Mouse (Mus musculus): Measurements from ENCODE around the gene Bckdhb.
A peak's percentile ranks its signal among the peaks of the same experiment; 100 is the strongest.
"Not testable (repeated sequence)": the region's sequence is repeated elsewhere in the genome, so short reads cannot be mapped to it uniquely, and the experiment has no call there.

The Bckdhb gene

GRCm38 (mm10) chr9:84040376-84040775 lies 115.4 kb downstream of the Bckdhb start:
- no peak for ATAC-seq (ENCODE audit: insufficient number of reproducible peaks, low FRiP score, low TSS enrichment)

GRCm38 (mm10) chr9:84041631-84042277 lies 116.8 kb downstream of the Bckdhb start:
- ATAC-seq (ENCODE audit: insufficient number of reproducible peaks, low FRiP score, low TSS enrichment), result no peak

DNA sequence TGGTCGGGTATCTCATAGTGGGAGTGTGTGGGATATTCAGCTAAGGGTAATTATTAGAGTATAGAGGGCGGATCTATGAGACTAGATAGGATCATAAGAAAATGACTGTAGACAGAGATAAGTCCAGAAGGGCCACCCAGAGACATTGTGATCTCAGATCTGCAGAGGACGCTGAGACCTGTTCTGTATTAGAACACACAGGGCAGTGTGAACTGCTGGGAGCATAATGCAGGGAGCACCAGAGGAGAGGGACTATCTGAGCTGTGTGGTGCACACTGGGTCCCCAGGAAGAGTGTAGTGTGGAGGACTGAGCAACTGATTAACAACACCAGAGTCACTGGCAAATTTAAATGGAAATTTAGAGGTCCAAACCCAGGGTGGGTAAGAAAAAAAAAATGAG lies 117.6 kb downstream of the Bckdhb start:
- ATAC-seq (ENCODE audit: insufficient number of reproducible peaks, low FRiP score, low TSS enrichment), result no peak

GRCm38 (mm10) chr9:84044136-84044535 lies 119.2 kb downstream of the Bckdhb start:
- ATAC-seq (ENCODE audit: insufficient number of reproducible peaks, low FRiP score, low TSS enrichment), result no peak

DNA sequence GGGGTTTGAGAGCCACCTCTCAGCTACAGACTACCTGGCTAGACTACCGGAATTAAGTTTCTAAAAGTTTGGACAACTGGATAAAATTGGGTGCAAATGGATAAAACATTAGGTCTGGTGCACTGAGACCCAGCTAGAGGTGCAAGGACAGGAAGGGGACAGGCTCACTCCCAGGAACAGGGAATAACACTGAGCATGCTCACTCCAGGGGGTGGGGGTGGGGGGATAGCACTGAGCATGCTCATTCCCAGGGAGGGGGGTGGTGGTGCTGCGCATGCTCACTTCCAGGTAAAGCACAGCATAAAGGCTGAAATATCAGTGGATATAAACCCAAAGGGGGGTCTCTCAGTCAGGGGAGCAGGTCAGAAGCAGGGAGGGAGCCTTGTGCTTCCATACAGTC lies 120.7 kb downstream of the Bckdhb start:
- no peak for ATAC-seq (ENCODE audit: insufficient number of reproducible peaks, low FRiP score, low TSS enrichment)

DNA sequence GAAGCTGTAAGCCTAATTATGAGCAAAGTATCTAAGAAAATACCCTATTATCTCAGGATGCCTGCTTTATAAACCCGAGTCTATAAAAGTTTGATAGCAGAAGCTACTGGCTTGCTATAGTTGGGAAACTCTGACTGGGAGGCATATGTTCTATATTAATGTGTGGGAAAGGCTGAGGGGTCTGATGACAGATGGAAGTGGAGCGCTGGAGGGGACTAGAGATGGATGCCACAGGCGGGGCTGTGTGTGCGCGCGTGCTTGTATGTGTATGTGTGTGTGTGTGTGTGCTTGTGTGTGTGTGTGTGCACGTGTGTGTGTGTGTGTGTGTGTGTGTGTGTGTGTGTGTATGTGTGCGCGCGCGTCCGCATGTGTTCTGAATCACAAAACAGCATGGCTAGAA lies 121.4 kb downstream of the Bckdhb start:
- no peak for ATAC-seq (ENCODE audit: insufficient number of reproducible peaks, low FRiP score, low TSS enrichment)

GRCm38 (mm10) chr9:84046961-84047360 lies 122.0 kb downstream of the Bckdhb start:
- no peak for ATAC-seq (ENCODE audit: insufficient number of reproducible peaks, low FRiP score, low TSS enrichment)

DNA sequence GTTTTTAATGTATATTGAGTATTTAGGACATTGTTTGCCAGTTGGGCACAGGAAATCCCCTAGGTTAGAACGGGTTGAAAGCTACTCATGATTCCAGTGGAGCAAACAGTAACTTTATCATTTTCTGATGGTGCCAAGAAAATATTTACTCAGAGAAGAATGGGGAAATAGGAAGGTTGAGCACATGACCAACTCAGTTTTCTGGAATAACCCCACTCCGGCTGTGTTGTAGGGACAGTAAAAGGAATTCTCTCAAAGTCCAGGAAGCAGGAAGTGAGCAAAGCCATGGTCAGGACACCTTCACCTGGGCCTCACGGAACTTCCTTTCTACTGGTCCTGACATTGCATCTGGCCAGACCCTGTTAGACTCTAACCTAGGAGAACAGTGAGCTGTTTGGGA lies 122.5 kb downstream of the Bckdhb start:
- ATAC-seq (ENCODE audit: insufficient number of reproducible peaks, low FRiP score, low TSS enrichment), result no peak

GRCm38 (mm10) chr9:84049142-84049541 lies 124.2 kb downstream of the Bckdhb start:
- no peak for ATAC-seq (ENCODE audit: insufficient number of reproducible peaks, low FRiP score, low TSS enrichment)

GRCm38 (mm10) chr9:84050867-84051635 lies 126.1 kb downstream of the Bckdhb start:
- ATAC-seq (ENCODE audit: insufficient number of reproducible peaks, low FRiP score, low TSS enrichment), result no peak

GRCm38 (mm10) chr9:84055125-84055807 lies 130.3 kb downstream of the Bckdhb start:
- ATAC-seq (ENCODE audit: insufficient number of reproducible peaks, low FRiP score, low TSS enrichment), result no peak

DNA sequence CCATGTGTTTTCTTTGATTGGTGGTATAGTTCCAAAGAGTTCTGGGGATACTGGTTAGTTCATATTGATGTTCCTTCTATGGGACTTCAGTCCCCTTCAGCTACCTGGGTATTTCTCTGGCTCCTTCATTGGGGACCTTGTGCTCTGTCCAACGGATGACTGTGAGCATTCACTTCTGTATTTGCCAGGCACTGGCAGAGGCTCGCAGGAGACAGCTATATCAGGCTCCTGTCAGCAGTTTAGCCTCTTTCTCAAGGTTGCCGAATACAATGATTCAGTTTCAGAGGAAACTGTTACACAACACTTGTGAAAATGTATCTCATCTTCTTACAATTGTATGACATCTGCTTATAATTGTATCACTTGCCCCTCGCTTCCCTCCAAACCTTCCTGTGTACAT lies 135.8 kb downstream of the Bckdhb start:
- not testable (repeated sequence) for ATAC-seq (ENCODE audit: insufficient number of reproducible peaks, low FRiP score, low TSS enrichment)

DNA sequence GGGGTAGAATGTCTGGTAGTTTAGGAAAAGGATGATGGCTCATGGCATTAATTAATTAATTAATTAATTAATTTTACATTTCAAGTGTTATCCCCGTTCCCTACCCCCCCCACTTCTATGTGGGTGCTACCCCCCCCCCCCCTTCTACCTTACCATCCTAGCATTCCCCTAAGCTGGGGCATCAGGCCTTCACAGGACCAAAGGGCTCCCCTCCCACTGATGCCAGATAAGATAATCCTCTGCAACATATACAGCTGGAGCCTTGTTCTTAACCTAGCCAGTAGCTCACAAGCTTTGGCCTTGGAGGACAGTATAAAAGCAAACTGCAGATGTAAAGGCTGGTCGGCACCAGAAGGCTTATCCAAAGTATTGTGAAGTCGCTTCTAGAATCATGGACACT lies 138.7 kb downstream of the Bckdhb start:
- ATAC-seq (ENCODE audit: insufficient number of reproducible peaks, low FRiP score, low TSS enrichment), result no peak

DNA sequence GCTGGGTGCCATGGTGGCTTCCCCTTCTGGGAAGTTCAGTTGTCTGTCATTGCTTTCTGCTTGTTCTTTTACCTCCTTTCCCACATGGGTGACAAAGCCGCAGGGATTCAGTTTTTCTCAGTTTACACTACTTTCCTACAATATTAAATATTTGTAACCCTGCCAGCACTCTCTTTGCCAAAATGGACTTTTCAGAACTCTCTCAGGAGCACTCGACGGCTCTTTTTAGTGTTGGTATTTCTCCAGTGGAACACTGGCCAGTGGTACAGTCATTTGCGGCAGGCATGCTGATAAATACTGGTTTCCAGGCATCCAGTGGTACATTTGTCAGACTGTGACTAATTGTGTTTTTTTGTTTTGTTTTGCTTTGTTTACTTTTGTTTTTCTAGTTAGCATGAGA lies 139.2 kb downstream of the Bckdhb start:
- ATAC-seq (ENCODE audit: insufficient number of reproducible peaks, low FRiP score, low TSS enrichment), result no peak

DNA sequence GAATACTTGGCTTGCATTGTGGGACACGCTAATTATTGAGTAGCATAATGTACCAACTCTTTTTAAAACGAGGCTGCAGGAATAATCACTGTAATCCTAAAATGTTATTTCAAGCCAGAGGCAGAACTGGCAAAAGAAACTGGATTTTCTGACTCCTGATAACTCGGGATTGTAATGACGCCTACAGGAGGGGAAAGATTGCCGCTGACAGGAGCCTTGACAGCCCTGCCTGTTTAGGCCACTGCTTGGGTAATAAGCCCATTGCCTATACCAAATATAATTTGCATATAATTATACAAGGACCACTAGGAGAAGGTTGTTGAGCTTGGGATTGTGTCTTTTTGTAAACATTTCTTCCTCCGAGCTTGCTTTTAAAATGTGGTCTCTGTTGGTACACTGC lies 145.3 kb downstream of the Bckdhb start:
- ATAC-seq (ENCODE audit: insufficient number of reproducible peaks, low FRiP score, low TSS enrichment), result no peak

DNA sequence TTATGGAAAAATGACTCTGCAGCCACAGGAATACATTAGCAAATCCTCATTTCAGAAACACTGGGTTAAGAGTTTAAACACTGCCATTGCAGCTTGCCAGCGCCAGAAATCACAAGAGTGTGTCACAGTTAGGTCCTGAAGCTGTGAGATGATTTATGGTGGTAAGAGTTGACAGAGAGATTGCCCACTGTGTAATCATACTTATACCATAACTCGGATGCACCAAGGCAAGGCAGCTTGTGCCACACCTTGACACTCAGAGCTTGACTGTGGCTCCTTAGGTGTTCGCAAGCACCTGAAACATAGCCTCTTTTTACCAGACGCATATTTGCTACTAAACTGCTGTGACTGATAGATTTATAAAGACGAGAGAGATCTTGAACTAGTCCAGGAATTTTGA lies 145.8 kb downstream of the Bckdhb start:
- ATAC-seq (ENCODE audit: insufficient number of reproducible peaks, low FRiP score, low TSS enrichment), result no peak

GRCm38 (mm10) chr9:84072534-84072933 lies 147.6 kb downstream of the Bckdhb start:
- no peak for ATAC-seq (ENCODE audit: insufficient number of reproducible peaks, low FRiP score, low TSS enrichment)

- ATAC-seq (ENCODE audit: insufficient number of reproducible peaks, low FRiP score, low TSS enrichment), result no peak
These were observed 148.3 kb downstream of the Bckdhb start for GRCm38 (mm10) chr9:84073237-84073636.

GRCm38 (mm10) chr9:84083551-84083950 lies 158.6 kb downstream of the Bckdhb start:
- ATAC-seq (ENCODE audit: insufficient number of reproducible peaks, low FRiP score, low TSS enrichment), result no peak

GRCm38 (mm10) chr9:84084686-84085085 lies 159.7 kb downstream of the Bckdhb start:
- peak; percentile 36; the same call in 1 of the 2 replicates for ATAC-seq (ENCODE audit: insufficient number of reproducible peaks, low FRiP score, low TSS enrichment)

DNA sequence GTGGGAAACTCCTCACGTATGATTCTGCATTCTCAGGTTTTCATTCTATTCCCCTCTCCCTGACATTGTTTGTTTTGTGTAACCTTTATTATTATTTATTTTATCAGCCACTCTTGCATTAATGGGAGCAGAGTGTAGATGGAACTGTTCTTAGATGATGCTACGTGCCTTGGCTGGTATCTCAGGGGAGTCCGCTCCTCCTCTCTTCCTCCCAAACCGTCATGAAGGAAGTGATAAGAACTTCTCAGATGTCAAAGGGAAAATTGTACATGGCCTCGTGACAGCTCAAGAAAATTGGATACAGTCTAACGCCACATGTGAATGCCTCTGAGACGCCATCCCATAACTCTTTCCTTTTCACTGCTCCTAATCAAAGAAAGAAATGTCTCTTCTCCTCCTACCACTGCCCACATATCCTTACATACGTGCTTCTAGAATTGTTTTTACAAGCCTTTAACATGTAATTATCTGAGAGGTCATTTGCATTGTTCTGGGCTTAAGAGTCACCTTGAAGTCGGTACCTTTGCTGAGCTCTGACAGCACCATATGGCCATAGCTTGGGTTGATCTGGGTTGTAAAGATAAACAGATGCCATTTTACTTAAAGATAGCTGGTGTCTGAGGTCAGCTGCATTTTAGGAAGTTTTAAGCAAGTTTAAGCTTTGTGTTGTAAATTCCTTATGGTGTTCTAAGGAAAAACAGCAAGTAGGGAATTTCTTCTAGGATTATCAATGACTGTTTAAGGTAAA lies 165.5 kb downstream of the Bckdhb start:
- no peak for ATAC-seq (ENCODE audit: insufficient number of reproducible peaks, low FRiP score, low TSS enrichment)

Measured in cerebellum, adult (tissue).